Mouse (Mus musculus) embryonic stem cell, embryonic (primary cell): ENCODE measurements at regions not wholly inside any gene's neighbourhood (a gene's known extent, or its start where the extent isn't known, plus 50 kb on each side); places are given as distances from the start of the nearest gene placed in this dataset.
"Not testable (repeated sequence)": the region's sequence is repeated elsewhere in the genome, so short reads cannot be mapped to it uniquely, and the experiment has no call there.

Source experiments
- CTCF ChIA-PET, 4 experiments: fragments of 300-600 bp in 2 of 4; fragments of 350-600 bp in 2 of 4; sonication (Branson Sonifier 250); formaldehyde crosslinking; loops; one replicate each; lab custom pipeline; 2022; ENCODE audit warnings: inconsistent platforms in 2 of 4; lab: Charles Lee
- POLR2A ChIA-PET, 4 experiments: fragments of 300-600 bp in 2 of 4; fragments of 350-600 bp in 2 of 4; sonication (Branson Sonifier 250); formaldehyde crosslinking; loops; one replicate each; lab custom pipeline; 2022; ENCODE audit warnings: antibody characterized with exemption in 4 of 4, inconsistent platforms in 1 of 4; lab: Charles Lee

GRCm38 (mm10) chr17:54753396-54753994 lies 454.7 kb upstream of the Slc5a7 start:
- ChIA-PET CTCF (no interaction called here), POLR2A (no interaction called here)

- POLR2A ChIA-PET, result interaction anchor here in 1 of 4 experiments (0.5 kb wide), 1 partner anchor 15 kb away, joined by 3 read pairs; no protein-coding TSS in a partner anchor
- CTCF ChIA-PET, result no interaction called here
Observed at GRCm38 (mm10) chr17:54752917-54753316, 454.1 kb upstream of the Slc5a7 start.

DNA sequence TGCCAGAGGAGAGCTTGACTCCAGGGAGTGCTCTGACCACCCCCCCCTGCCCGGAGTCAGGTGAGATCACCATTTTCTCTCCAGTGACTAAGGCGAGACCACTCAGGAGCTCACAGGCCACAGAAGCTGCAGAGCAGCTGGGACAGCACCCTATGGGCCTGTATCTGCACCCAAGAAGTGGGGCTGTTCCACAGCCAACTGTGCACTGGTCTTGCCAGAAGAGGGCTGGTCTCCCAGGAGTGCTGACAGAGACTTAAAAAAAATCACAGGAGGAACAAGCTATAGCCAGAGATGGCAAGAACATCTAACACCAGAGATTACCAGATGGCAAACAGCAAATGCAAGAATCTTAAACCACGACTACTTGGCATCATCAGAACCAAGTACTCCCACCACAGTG lies 437.0 kb upstream of the Slc5a7 start:
- POLR2A ChIA-PET, result no interaction called here
- CTCF ChIA-PET, result no interaction called here

DNA sequence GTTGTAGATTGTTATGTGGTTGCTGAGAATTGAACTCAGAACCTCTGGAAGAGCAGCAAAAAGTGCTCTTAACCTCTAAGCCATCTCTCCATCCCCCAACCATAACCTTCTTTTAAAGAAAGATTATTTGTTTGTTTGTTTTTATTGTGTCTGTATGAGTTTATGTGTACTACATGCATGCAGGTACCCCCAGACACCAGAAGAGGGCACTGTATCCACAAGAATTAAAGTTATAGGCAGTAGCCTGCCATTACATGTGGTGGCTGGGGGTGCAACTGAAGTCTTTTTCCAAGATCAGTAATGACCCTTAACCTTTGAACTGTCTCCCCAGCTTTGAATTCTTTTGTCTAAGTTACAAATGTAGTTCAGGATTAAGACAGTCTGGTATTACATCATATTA lies 428.8 kb upstream of the Slc5a7 start:
- POLR2A ChIA-PET, result interaction anchor here in 1 of 4 experiments (0.6 kb wide), 1 partner anchor 703 kb away, joined by 4 read pairs; no protein-coding TSS in a partner anchor
- CTCF ChIA-PET, result no interaction called here

- POLR2A ChIA-PET, result no interaction called here
- CTCF ChIA-PET, result interaction anchor here in 1 of 4 experiments (0.7 kb wide), 1 partner anchor 651 kb away, joined by 4 read pairs; no protein-coding TSS in a partner anchor
Observed at GRCm38 (mm10) chr17:54726693-54727092, 427.9 kb upstream of the Slc5a7 start.

- CTCF ChIA-PET, result no interaction called here
- POLR2A ChIA-PET, result no interaction called here
Observed at GRCm38 (mm10) chr17:54713026-54713425, 414.2 kb upstream of the Slc5a7 start.

DNA sequence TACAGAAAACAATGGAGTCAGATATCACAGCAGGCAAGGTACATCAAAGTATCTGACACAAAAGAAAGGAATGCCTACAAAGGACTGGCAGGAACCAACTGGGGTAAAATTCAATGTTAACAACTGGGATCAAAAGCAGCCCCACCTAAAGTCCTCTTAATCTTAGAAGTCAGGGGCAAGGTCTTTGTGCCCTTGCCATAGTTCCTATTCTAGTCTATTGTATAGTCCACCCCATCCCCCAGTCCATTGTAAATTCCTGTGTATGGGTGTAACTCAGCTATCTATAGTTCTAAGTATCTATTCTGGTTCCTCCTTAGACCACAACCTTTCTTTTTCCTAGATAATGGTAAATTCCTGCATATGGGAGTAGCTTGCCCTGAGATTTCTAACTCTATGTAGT lies 409.0 kb upstream of the Slc5a7 start:
- POLR2A ChIA-PET, result interaction anchor here in 1 of 4 experiments (0.7 kb wide), 1 partner anchor 237 kb away, joined by 3 read pairs; no protein-coding TSS in a partner anchor
- CTCF ChIA-PET, result not testable (repeated sequence)

- ChIA-PET POLR2A (interaction anchor here in 1 of 4 experiments (0.6 kb wide), 1 partner anchor 145 kb away, joined by 3 read pairs; no protein-coding TSS in a partner anchor), CTCF (interaction anchor here in 1 of 4 experiments (0.5 kb wide), 1 partner anchor 844 kb away, joined by 3 read pairs; no protein-coding TSS in a partner anchor)
Observed at GRCm38 (mm10) chr17:54701346-54702108, 402.7 kb upstream of the Slc5a7 start.

- ChIA-PET CTCF (no interaction called here), POLR2A (no interaction called here)
Observed at GRCm38 (mm10) chr17:54694637-54695036, 395.8 kb upstream of the Slc5a7 start.

DNA sequence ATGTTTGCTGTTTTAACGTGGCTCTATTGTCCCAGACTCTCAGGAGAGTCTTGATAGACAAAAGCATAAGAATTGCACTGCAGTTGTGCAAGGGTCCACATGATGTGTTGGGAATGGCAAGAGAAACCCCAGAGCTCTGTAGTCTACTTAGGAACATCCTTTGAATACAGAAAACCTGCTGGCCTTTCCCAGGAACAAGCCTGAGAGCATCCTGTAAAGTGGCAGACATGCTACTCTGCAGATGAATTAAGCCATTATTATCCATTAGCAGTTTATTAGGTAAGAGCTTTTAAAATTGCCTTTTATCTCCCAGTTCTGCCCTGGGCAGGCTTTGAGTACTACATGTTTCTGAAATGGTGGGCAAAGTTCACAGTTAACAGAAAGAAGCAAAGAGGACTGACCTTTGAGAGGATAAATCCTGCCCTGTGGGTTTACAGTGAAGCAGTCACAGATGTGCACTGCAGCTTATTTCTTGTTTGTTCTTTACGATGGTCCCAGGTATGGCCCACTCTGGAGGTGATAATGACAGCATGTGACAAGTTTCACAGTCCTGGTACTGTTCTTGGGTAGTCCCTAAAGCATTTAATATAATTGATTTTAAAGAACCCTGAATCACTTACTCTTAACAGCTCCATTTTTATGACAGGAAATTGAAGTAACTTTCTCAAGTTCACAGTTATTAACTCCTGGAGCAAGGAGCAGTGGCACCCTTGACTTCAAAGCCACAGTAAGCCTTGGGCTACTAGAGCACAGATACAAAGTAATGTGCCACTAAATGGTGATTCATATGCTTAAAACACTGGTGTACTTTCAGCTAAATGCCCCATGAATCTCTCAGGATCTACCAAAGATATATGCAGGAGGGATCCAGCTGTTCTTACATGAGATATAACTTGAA lies 386.6 kb upstream of the Slc5a7 start:
- CTCF ChIA-PET, result no interaction called here
- POLR2A ChIA-PET, result no interaction called here

GRCm38 (mm10) chr17:54678111-54678510 lies 379.3 kb upstream of the Slc5a7 start:
- CTCF ChIA-PET, result interaction anchor here in 1 of 4 experiments (0.6 kb wide), 1 partner anchor 125 kb away, joined by 3 read pairs; no protein-coding TSS in a partner anchor
- POLR2A ChIA-PET, result no interaction called here

GRCm38 (mm10) chr17:54669499-54669898 lies 370.7 kb upstream of the Slc5a7 start:
- ChIA-PET CTCF (no interaction called here), POLR2A (no interaction called here)

GRCm38 (mm10) chr17:54662558-54663245 lies 363.9 kb upstream of the Slc5a7 start:
- CTCF ChIA-PET, result no interaction called here
- POLR2A ChIA-PET, result no interaction called here

- CTCF ChIA-PET, result no interaction called here
- POLR2A ChIA-PET, result no interaction called here
Observed at GRCm38 (mm10) chr17:54656553-54656952, 357.7 kb upstream of the Slc5a7 start.
